Mouse (Mus musculus): ENCODE measurements around the gene Rangap1.

Gene Rangap1

DNA sequence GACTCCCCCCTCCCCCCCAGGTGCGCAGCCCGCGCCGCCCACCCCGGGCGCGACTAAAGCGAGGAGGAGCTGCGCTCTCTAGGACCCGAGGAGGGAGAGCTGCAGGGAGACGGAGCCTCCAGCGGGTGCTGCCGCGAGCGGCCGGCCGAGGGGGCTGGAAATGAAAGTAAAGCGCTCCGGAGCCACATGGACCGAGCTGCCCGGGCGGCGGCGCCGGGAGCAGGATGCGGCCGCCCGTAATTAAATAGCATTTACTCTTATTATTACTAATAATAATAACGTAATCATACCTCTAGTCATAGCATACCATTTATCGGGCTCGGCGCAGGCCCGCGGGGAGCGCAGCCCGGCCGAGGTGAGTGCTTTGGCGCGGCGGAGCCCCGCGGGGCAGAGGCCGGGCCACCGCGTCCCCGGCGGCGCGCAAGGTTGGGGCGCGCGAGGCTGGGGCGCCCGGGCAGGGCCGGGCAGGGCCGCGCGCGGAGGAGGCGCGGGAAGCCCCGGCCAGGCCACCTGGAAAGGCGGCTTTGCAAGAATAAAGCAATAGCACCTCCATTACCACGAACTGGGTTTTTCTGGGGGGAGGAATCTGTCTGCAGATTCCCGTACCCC lies at the start of gene Rangap1, which contains the start of gene Zc3h7b:
Gene Rangap1, minus strand, starts transcription at position 539 of the 609 bp plus-strand sequence.
Gene Zc3h7b, plus strand, starts transcription at position 66 of the 609 bp plus-strand sequence.
- DNase-seq (ENCODE audit: low spot score), result peak; percentile 90

- DNase-seq (ENCODE audit: low spot score), result no peak
These were observed 47.1 kb upstream of the Rangap1 start for GRCm38 (mm10) chr15:81792444-81792843.

DNA sequence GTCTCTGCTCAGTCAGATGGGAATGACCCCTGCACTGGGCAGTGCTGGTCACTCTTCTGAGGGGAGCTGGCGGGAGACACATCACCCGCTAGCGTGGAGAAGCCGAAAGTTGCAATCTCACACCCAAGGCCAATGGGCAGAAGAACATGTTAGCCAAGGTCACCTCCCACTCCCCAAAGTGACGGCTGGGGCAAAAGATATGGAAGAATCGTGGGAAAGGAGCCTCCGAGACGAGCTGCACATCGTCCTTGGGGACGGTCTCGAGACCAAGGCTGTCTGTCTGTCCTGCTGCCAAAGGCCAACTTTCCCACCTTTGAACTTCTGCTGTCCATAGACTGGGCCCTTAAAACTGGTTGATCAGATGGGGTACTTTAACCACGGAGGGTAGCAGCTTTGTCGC lies 42.2 kb upstream of the Rangap1 start:
- no peak for DNase-seq (ENCODE audit: low spot score)

- DNase-seq (ENCODE audit: low spot score), result no peak
These were observed 40.4 kb upstream of the Rangap1 start for GRCm38 (mm10) chr15:81785701-81786100.

GRCm38 (mm10) chr15:81784762-81785161 lies 39.4 kb upstream of the Rangap1 start:
- DNase-seq (ENCODE audit: low spot score), result peak; percentile 46

- DNase-seq (ENCODE audit: low spot score), result no peak
These were observed 36.5 kb upstream of the Rangap1 start for GRCm38 (mm10) chr15:81781816-81782215.

GRCm38 (mm10) chr15:81776631-81777422 lies 31.5 kb upstream of the Rangap1 start:
- DNase-seq (ENCODE audit: low spot score), result no peak

DNA sequence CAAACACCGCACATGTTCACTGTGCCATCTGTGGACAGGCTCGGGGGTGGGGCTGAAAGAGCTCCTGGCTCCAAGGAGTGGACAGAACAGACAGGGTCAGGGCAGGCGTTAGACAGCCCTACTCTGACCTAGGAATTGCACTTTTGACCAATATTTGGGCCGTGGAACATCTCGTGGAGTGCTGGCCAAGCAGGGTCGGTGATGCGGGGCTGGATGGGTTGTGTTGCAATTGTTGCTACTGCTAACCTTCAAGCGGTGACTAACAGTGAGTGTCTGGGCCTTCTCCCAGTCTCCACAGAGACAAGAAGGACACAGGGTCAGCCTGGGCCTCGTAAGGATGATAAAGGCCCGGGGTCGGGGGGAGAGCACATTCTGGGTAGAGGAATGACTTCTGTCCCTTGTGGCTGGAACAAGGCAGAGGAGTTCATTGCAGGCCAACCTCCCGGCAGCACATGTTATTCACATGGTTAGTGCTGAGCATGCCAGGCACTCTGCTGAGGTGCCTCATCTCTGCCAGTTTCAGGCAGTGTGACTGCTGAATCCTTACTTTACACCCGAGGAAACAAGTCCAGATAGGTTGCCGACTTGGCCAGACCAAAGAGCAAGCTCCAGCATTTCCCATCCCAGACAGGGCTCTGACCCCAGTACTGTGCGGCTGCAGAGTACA lies 29.3 kb upstream of the Rangap1 start:
- no peak for DNase-seq (ENCODE audit: low spot score)

GRCm38 (mm10) chr15:81772431-81773120 lies 27.2 kb upstream of the Rangap1 start:
- peak; percentile 85 for DNase-seq (ENCODE audit: low spot score)

DNA sequence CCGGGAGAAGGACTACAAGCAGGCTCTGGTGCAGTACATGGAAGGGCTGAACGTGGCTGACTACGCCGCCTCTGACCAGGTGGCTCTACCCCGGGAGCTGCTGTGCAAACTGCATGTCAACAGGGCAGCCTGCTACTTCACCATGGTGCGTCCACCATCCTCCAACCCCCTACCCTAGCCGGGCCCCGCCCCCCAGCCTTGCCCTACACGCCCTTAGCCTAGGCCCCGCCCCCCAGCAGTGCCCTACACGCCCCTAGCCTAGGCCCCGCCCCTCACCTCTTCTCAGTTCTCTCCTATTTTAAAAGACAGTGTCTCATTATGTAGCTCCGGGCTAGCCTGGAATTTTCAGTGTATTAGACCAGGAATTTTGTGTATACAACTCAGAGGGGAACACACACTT lies 23.7 kb upstream of the Rangap1 start:
- no peak for DNase-seq (ENCODE audit: low spot score)

DNA sequence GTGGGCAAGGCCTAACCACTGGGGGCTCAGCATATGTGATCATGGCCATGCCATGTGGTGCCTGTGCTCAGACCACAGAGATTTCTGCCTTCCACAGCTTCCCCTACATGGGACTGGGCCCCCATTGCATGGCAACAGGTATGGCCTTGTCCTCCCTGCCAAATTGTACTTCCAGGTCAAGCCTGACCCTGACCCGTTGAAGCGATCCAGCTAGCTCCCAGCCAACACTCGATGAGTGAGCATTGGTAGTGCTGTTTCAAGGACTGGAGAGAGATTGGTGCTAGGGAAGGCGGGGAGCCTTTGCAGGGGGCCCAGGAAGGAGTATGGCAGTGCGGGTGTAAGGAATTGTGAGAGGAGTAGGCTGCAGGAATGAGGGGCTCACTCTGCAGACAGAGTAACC lies 21.1 kb upstream of the Rangap1 start:
- DNase-seq (ENCODE audit: low spot score), result no peak

- peak; percentile 62 for DNase-seq (ENCODE audit: low spot score)
These were observed 20.3 kb upstream of the Rangap1 start for GRCm38 (mm10) chr15:81765651-81766050.

DNA sequence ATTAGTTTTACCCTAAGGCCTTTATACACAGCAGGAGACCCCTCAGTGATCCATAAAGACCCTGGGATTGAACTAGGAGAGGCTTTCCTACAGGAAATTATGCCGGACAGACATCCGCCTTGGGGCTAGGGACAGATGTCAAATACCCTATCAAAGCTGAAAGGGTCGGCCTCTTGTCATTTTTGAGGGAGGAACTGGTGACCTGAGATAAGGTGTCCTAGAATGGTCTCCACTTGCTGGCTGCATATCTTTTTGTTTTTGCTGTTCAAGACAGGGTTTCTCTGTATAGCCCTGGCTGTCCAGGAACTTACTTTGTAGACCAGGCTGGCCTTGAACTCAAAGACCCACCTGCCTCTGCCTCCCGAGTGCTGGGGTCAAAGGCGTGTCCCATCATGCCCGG lies 19.2 kb upstream of the Rangap1 start:
- DNase-seq (ENCODE audit: low spot score), result no peak

GRCm38 (mm10) chr15:81761959-81762358 lies 16.6 kb upstream of the Rangap1 start:
- DNase-seq (ENCODE audit: low spot score), result no peak

- no peak for DNase-seq (ENCODE audit: low spot score)
These were observed 16.1 kb upstream of the Rangap1 start for GRCm38 (mm10) chr15:81761381-81761780.

GRCm38 (mm10) chr15:81760361-81761079 lies 15.2 kb upstream of the Rangap1 start:
- DNase-seq (ENCODE audit: low spot score), result no peak

DNA sequence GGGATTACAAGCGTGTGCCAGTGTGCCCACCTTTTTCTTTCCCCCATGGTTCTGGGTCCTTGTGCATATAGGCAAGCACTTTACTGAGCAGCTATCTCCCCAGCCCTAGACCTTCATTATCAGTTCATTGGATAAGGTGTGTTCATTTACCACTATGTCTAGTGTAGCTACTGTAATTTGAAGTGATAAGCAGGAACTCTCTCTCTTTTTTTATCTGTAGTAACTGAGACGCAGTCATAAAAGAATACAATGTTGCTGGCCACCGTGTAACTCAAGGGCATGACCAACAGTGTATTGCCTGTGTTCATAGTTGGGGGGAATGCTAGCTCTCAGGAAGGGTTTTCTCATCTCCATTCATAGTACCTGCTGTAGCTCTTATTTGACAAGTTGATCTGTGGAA lies 14.2 kb upstream of the Rangap1 start:
- no peak for DNase-seq (ENCODE audit: low spot score)

GRCm38 (mm10) chr15:81758701-81759100 lies 13.4 kb upstream of the Rangap1 start:
- no peak for DNase-seq (ENCODE audit: low spot score)

DNA sequence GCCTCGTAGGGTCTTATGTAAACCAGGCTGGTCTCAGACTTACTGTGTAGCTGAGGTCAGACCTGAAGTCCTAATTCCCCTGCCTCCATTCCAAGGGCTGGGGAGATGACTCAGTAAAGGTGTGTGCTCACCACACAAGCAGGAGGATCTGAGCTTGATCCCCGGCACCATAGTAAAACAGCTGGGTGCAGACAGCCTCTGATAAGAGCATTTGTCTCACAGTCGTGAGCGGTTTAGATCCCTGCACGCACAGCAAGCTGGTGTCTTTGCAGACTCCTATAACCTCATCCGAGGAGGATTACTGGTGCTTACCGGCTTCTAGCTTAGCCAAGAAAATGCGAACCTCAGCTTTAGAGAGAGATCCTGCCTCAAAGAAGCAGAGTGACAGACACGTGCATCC lies 8.3 kb upstream of the Rangap1 start:
- DNase-seq (ENCODE audit: low spot score), result no peak

GRCm38 (mm10) chr15:81749742-81750141 lies 4.4 kb upstream of the Rangap1 start:
- no peak for DNase-seq (ENCODE audit: low spot score)

DNA sequence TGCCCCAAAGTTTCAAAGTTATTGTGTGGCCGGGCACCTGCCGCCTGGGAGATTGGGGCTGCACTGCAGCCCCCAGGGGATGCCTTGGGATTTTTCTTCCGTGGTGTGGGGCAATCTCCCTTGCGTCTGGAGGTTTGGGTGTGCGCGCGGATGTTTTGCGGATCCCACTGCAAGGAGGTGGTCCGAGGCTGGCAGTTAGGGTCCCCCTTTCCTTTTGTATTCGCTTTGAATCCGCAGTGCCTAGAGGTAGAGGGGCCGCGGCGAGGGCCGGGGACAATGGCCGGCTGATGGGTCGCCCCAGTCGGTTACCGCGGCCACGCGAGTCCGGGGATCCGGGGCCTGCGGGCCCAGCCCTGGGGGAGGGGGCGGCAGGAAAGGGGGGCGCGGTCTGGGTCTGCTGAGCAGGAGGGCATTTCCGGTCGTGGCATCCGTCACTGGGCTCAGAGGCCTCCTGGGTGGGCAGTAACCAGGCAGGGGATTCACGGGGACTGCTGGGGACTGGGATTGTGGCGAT lies 328 bp upstream of the Rangap1 start:
- peak; percentile 67 for DNase-seq (ENCODE audit: low spot score)

Measured in MN1 (cell line).